Mouse (Mus musculus) stomach, embryonic 16.5 days (tissue): ENCODE measurements around the gene Mgat5. TPM values are rescaled to one million over a fixed set of nuclear protein-coding genes. Genes with fewer than 3 reads are reported as not detected.

Source experiments
- ATAC-seq: fragments of 200-750 bp; cut with Nextera tagmentation; 2 replicates; pipeline ENCODE4 v1.8.0; 2017; ENCODE audit warnings: moderate number of reproducible peaks, moderate TSS enrichment; ENCODE audit not compliant: insufficient read depth, low FRiP score
- H3K27ac ChIP-seq: fragments of 300-500 bp; sonication (generic); 2 replicates; pipeline ENCODE4 v1.5.1; 2014; ENCODE audit warnings: low read length
- H3K27me3 ChIP-seq: fragments of 300-500 bp; sonication (generic); 2 replicates; pipeline ENCODE4 v1.6.1; 2014; ENCODE audit warnings: low read length, control low read depth, mixed read lengths; ENCODE audit not compliant: control insufficient read depth, insufficient read depth
- H3K36me3 ChIP-seq: fragments of 300-500 bp; sonication (generic); 2 replicates; pipeline ENCODE4 v1.6.1; 2014; ENCODE audit warnings: low read length; ENCODE audit not compliant: control insufficient read depth, insufficient read depth
- H3K4me1 ChIP-seq: fragments of 300-500 bp; sonication (generic); 2 replicates; pipeline ENCODE4 v1.6.1; 2014; ENCODE audit warnings: low read length, control low read depth, mixed read lengths; ENCODE audit not compliant: control insufficient read depth, insufficient read depth
- H3K4me2 ChIP-seq: fragments of 300-500 bp; sonication (generic); 2 replicates; pipeline ENCODE4 v1.6.1; 2014; ENCODE audit warnings: low read depth, low read length, mixed read lengths
- H3K4me3 ChIP-seq: fragments of 300-500 bp; sonication (generic); replicated peaks from 2 replicates; pipeline ENCODE4 v1.5.1; 2014; ENCODE audit warnings: mild to moderate bottlenecking, low read length
- H3K9ac ChIP-seq: fragments of 300-500 bp; sonication (generic); 2 replicates; pipeline ENCODE4 v1.6.1; 2014; ENCODE audit warnings: low read length
- H3K9me3 ChIP-seq: fragments of 300-500 bp; sonication (generic); replicated peaks from 2 replicates; pipeline ENCODE4 v1.6.1; 2016; ENCODE audit warnings: low read length, control low read depth; ENCODE audit not compliant: control insufficient read depth
- WGBS: fragments of 180-500 bp; shearing (Covaris S2); extraction: QIAGEN DNeasy Blood & Tissue Kit; methylation state at CpG from one replicate; pipeline ENCODE4 v1.1.7; 2014; 5-methylcytosine and 5-hydroxymethylcytosine counted together
- polyA plus RNA-seq: library from polyadenylated mRNA; unstranded; fragments of >200 nt; fragmentation: Nextera tagmentation; extraction: Ambion mirVana; gene quantifications from 2 replicates; pipeline ENCODE4 v1.2.1, GENCODE M21; 2015

Mgat5 gene
- polyA plus RNA-seq, 1 experiment from 2014 or later, result 5.7 TPM

- Histone ChIP-seq H3K4me1 (no peaks in the 10 kb centered on the region), H3K4me2 (no peak overlapping the region), H3K27ac (no peak overlapping the region), H3K9ac (no peak overlapping the region), H3K9me3 (no peaks in the 10 kb centered on the region), H3K36me3 (no peaks in the 10 kb centered on the region), H3K27me3 (no peaks in the 10 kb centered on the region), H3K4me3 (no peak overlapping the region)
- ATAC-seq, result no peak
- WGBS, result 74% methylated on average over 5 of the region's 5 CpGs
These were observed 160.9 kb downstream of the Mgat5 start for GRCm38 (mm10) chr1:127365706-127366105.

DNA sequence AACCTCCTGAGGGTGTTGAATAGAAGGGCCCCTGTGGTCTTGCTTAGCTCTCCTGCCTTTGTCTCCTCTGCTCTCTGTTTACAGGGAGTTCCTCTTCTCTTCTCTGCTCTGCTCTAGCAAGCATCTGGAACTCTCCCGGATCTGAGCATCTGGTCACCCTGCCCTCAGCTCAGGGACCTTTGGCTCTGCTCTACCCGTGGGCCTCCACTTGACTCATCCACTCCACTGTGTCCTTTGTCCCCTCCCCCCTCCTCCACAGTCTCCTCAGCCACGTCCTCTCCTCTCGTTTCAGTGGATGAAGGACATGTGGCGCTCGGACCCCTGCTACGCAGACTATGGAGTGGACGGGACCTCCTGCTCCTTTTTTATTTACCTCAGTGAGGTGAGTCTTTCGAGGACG is 161.3 kb downstream of the Mgat5 start:
- no peak overlapping the region for H3K9ac ChIP-seq
- H3K4me2 ChIP-seq, result no peak overlapping the region
- WGBS, result 62% methylated on average over 10 of the region's 10 CpGs
- no peaks in the 10 kb centered on the region for H3K4me1 ChIP-seq
- H3K36me3 ChIP-seq, result no peaks in the 10 kb centered on the region
- H3K27me3 ChIP-seq, result no peaks in the 10 kb centered on the region
- H3K27ac ChIP-seq, result no peak overlapping the region
- no peaks in the 10 kb centered on the region for H3K9me3 ChIP-seq
- no peak for ATAC-seq
- no peak overlapping the region for H3K4me3 ChIP-seq

- 77% methylated on average over 8 of the region's 8 CpGs for WGBS
- Histone ChIP-seq H3K4me3 (no peak overlapping the region), H3K27ac (no peak overlapping the region), H3K9ac (no peak overlapping the region), H3K9me3 (no peaks in the 10 kb centered on the region), H3K36me3 (no peaks in the 10 kb centered on the region), H3K4me1 (no peaks in the 10 kb centered on the region), H3K4me2 (no peak overlapping the region), H3K27me3 (no peaks in the 10 kb centered on the region)
- no peak for ATAC-seq
These were observed 163.7 kb downstream of the Mgat5 start for GRCm38 (mm10) chr1:127368513-127368912.

DNA sequence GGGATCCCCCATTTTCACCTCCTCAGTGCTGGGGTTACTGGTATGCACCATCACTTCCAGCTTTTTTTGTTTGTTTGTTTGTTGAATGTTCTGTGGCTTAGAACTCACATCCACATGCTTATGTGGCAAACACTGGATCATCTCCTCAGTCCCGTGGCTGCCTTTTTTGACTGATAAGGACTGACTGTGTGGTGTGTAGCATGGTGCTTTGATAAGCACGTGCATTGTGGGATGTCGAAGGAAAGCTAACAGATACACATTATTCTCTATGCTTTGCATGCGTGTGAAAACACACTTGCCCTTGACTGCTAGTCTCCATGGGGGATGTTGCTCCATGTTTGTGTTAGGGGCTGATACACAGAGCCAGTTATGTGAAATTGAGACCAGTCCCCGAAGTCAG is 164.7 kb downstream of the Mgat5 start:
- Histone ChIP-seq H3K27me3 (no peaks in the 10 kb centered on the region), H3K4me2 (no peak overlapping the region), H3K9me3 (no peaks in the 10 kb centered on the region), H3K36me3 (no peaks in the 10 kb centered on the region), H3K9ac (no peak overlapping the region), H3K4me1 (no peaks in the 10 kb centered on the region), H3K4me3 (no peak overlapping the region), H3K27ac (no peak overlapping the region)
- no peak for ATAC-seq
- WGBS, result 87% methylated on average over 5 of the region's 5 CpGs

GRCm38 (mm10) chr1:127372096-127372495 is 167.3 kb downstream of the Mgat5 start:
- no peak overlapping the region for H3K4me3 ChIP-seq
- H3K4me2 ChIP-seq, result no peak overlapping the region
- H3K27me3 ChIP-seq, result no peaks in the 10 kb centered on the region
- H3K9ac ChIP-seq, result no peak overlapping the region
- ATAC-seq, result no peak
- H3K27ac ChIP-seq, result no peak overlapping the region
- WGBS, result 80% methylated on average over 4 of the region's 4 CpGs
- H3K36me3 ChIP-seq, result no peaks in the 10 kb centered on the region
- H3K4me1 ChIP-seq, result no peaks in the 10 kb centered on the region
- no peaks in the 10 kb centered on the region for H3K9me3 ChIP-seq

DNA sequence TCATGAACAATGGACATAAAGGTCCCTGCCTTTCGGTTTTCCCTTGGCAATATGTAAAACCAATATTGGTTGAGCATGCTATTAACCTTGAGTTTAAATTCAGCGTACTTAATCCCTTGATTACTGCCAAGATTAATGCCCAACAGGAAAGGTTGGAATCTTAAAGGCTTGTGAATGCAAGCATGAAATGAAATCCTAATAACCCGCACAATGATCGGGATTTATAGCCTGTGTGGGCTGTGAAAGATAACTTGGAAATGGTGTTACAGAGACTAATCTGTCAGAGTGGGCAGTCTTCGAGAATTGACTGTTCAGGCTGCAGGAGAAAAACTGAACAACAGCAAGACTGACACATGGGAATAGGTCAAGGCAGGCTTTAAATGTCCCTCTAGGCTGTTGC is 168.7 kb downstream of the Mgat5 start:
- no peak overlapping the region for H3K9ac ChIP-seq
- no peak for ATAC-seq
- no peaks in the 10 kb centered on the region for H3K36me3 ChIP-seq
- H3K4me2 ChIP-seq, result no peak overlapping the region
- H3K4me1 ChIP-seq, result no peaks in the 10 kb centered on the region
- no peaks in the 10 kb centered on the region for H3K9me3 ChIP-seq
- no peaks in the 10 kb centered on the region for H3K27me3 ChIP-seq
- 66% methylated on average over 5 of the region's 5 CpGs for WGBS
- H3K27ac ChIP-seq, result no peak overlapping the region
- H3K4me3 ChIP-seq, result no peak overlapping the region

DNA sequence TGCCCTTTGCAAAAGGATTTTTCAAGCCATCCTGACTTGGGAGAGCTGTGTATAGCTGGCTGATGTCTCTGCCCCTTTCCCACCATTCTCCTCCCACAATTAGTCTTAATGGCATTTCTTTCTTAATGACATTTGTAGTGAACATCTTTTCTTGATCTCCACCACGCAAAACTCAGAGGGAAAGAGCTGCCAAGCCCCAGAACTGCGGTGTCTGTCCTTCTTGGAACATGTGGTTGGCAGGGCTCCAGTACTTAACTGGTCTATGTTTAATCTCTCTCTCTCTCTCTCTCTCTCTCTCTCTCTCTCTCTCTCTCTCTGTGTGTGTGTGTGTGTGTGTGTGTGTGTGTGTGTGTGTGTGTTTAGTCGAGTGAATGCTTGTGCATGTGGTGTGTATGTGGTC is 169.3 kb downstream of the Mgat5 start:
- Histone ChIP-seq H3K9ac (no peak overlapping the region), H3K27ac (no peak overlapping the region), H3K9me3 (no peaks in the 10 kb centered on the region), H3K4me1 (no peaks in the 10 kb centered on the region), H3K4me2 (no peak overlapping the region), H3K4me3 (no peak overlapping the region), H3K36me3 (no peaks in the 10 kb centered on the region), H3K27me3 (no peaks in the 10 kb centered on the region)
- WGBS, result 44% methylated on average over 3 of the region's 3 CpGs
- ATAC-seq, result no peak

- Histone ChIP-seq H3K4me3 (no peak overlapping the region), H3K36me3 (0 out of 2 replicates have a peak, but pooled peaks cover 6% of the 10 kb centered on the region), H3K4me2 (no peak overlapping the region), H3K27ac (no peak overlapping the region), H3K9me3 (no peaks in the 10 kb centered on the region), H3K9ac (no peak overlapping the region), H3K27me3 (no peaks in the 10 kb centered on the region), H3K4me1 (no peaks in the 10 kb centered on the region)
- no peak for ATAC-seq
- 39% methylated on average over 4 of the region's 4 CpGs for WGBS
These were observed 175.3 kb downstream of the Mgat5 start for GRCm38 (mm10) chr1:127380140-127380539.

GRCm38 (mm10) chr1:127380749-127381501 is 176.1 kb downstream of the Mgat5 start:
- 68% methylated on average over 13 of the region's 13 CpGs for WGBS
- no peak overlapping the region for H3K4me3 ChIP-seq
- H3K9ac ChIP-seq, result no peak overlapping the region
- no peak overlapping the region for H3K4me2 ChIP-seq
- peak overlapping the region; percentile 14; the same call in 1 of the 2 replicates for H3K27ac ChIP-seq
- H3K4me1 ChIP-seq, result no peaks in the 10 kb centered on the region
- H3K9me3 ChIP-seq, result no peaks in the 10 kb centered on the region
- H3K27me3 ChIP-seq, result no peaks in the 10 kb centered on the region
- no peak for ATAC-seq
- 0 out of 2 replicates have a peak, but pooled peaks cover 6% of the 10 kb centered on the region for H3K36me3 ChIP-seq
